Mouse (Mus musculus) left cerebral cortex, postnatal 25 days (tissue): ENCODE data around the gene Zfp382. TPM values are rescaled to one million over a fixed set of nuclear protein-coding genes. Genes with fewer than 3 reads are reported as not detected.
A peak's percentile ranks its signal among the peaks of the same experiment; 100 is the strongest.
"Not testable (repeated sequence)": the region's sequence is repeated elsewhere in the genome, so short reads cannot be mapped to it uniquely, and the experiment has no call there.

ENCODE experiments used
- DNase-seq, 2 experiments: peaks; one replicate each; pipeline ENCODE4 v3.0.0; 2022; ENCODE audit warnings: low spot score in 2 of 2, mixed read lengths in 1 of 2
- intact Hi-C: fragments of 180-260 bp; cut with DNase I; formaldehyde crosslinking; loops from one replicate; pipeline ENCODE4 v1.15.1; 2025
- total RNA-seq, 2 experiments: library from RNA; stranded (reverse); gene quantifications; 2 replicates each; pipeline ENCODE4 v1.2.3; 2021

Zfp382 gene
- total RNA-seq, 2 experiments from 2014 or later = 34.9 to 36.0 TPM

DNA sequence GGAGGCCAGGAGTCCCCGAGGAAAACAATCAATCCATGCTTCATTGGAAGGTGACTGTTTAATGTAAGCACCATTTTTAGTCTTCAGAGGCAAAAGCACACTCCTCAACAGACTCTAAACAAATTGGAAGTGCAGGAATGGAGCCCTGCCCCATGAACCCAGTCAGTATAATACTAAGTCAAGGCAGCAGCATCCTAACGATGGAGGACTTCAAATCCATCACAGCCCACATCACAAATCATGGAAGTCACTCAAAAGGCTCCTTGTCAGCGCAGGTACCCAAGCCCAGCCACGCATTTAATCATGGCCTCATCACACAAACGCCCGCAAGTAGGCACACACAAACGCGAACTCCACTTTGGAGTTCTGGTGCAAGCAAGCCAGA is 21.4 kb downstream of the Zfp382 start:
- no peak for DNase-seq
- intact Hi-C loops = no loop called here

DNA sequence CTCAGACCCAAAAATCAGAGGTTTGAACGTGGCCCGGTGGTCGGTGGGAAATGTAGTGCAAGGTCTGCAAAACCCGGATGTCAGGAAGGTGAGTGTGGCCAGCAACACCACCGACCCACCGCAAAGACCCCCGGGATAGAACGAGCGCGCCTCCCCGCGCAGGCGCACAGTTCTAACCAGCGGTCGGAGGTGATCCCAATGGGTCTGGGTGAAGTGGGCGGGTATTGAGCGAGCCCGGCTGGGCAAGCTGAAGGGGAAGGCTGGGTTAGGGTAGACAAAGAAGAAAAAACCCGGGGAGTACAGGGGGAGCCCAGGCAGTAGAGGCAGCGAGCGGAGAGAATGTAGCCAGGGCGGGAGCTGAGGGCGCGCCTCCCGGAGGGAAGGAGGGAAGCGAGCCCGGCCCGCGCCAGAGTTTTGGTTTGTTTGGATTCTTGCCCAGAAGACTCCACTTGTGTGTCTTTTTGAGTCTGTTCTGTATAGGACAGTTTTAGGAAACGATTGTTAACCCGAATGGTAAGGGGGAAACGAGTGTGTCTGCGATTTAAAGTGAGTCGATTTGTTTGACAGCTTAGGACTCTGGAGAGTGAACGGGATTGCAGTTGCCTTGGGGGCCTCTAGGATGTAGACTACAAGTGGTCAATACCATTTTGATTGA is 21.9 kb downstream of the Zfp382 start:
- intact Hi-C loops = no loop called here
- DNase-seq = peak; percentile 70 to 74

DNA sequence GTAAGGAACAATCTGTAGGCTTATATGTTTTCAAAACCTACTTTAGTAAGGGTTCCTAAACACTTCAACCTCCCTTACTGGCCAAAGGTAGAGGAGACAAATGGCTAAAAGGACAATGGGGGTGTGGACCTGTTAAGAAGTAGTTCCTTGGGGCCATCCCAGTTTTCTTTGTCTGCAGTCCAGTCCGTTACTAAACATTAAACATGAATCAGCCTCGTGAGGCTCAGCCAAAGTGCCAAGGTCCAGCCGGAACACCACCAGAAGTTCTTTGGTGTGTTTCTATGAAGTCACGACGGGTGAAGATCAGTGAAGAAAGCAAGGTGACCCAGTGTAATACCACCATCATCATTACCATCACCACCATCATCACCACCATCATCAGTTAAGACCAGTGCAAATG is 25.3 kb downstream of the Zfp382 start:
- intact Hi-C loops = no loop called here
- no peak for DNase-seq

DNA sequence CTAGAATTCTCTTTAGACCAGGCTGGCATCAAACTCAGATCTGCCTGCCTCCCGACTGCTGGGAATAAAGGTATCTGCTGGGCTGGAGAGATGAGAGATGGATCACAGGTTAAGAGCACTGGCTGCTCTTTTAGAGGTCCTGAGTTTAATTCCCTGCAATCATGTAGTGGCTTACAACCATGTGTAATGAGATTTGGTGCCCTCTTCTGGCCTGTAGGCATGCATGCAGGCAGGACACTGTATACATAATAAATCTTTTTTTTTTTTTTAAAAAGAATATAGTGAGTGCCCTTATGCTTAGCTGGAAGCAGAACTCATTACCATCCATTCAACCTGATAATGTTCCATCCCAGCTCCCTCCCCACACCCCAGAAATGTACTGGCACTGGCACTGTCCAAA is 32.3 kb downstream of the Zfp382 start:
- DNase-seq = no peak
- intact Hi-C loops = no loop called here

DNA sequence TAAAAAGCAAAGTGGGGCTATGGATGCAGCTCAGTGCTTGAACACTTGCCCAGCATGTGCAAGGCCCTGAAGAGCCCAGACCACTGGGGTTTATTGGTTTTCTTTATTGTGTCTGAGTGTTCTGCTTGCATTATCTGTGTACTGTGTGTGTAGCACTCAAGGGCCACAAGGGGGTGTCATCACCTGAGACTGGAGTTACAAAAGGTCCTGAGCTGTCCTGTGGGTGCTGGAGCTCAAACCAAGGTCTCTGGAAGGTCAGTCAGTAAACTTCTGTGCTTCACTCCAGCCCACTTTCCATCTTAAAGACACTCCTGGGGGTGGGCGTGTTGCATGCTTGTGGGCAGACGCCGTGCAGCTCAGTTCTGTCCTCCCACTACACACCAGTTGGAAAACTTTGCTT is 33.8 kb downstream of the Zfp382 start:
- DNase-seq = no peak
- intact Hi-C loops = no loop called here

DNA sequence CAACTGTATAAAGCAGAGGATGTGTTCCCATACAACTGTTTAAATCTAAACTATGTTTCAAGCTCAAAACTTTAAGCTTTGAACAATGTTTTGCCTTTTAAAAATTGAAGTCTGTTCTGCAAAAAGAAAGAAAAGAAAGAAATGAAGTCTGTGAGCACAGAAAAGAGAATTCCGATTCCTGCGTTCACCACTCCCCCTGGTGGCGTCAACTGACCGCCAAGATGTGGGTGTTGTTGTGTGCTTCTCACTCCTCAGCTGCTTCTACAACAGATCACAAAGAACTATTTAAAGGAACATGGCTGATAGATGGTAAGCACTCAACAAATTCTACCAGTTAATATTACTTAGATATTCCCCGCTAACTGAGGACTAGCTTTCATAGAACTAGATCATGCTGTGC is 41.4 kb downstream of the Zfp382 start:
- DNase-seq = peak in 1 of 2 experiments; percentile 28
- intact Hi-C loops = no loop called here

DNA sequence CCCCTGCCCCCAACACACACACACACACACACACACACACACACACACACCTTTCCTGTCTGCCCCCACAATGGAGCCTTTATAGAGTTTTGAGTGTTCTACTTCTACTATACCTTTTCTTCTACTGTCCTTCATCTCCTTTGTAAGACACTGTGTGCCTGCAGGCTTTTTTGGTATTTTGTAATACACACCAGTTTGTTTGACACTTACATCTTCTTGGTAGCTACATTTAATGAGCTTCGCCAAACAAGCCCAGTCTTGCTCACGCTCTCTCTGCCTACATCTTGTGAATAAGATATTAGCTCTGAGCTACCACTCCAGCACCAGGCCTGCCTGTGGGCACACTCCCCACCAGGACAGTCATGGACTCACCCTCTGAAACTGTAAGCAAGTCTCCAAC is 43.0 kb downstream of the Zfp382 start:
- no peak for DNase-seq
- intact Hi-C loops = no loop called here

DNA sequence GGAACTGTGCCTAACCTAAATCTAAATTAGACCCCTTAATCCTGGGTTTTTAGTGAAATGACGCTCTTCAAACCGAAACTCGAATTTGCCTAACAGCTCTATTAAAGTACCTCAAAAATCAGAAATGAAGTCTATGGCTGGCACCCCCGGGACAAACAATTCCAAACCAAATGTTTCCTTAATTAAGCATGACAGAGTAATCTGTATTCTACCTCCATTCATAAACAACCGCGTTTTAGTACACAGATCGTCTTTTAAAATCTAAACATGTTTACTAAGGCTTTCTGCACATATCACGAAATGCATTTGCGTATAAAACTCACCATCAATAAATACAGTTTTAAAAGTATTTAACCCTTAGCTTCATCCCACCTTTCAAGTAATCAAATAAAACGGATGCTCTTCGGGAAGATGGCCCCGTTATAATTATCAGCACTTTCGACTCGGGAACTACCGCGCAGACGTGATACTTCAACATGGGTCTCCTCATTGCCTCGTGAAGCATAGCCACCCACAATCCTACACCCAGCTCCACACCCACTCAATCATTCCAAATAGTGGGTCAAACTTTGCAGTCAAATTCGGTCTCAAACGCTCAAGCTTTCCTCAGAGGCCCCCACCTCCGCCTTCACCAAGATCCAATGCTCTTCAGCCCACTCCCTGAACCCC is 47.3 kb downstream of the Zfp382 start:
- DNase-seq = no peak
- intact Hi-C loops = loop anchor here (2.0 kb wide), 1 partner anchor 74 kb away; the partner anchor contains the start of gene Zfp260

DNA sequence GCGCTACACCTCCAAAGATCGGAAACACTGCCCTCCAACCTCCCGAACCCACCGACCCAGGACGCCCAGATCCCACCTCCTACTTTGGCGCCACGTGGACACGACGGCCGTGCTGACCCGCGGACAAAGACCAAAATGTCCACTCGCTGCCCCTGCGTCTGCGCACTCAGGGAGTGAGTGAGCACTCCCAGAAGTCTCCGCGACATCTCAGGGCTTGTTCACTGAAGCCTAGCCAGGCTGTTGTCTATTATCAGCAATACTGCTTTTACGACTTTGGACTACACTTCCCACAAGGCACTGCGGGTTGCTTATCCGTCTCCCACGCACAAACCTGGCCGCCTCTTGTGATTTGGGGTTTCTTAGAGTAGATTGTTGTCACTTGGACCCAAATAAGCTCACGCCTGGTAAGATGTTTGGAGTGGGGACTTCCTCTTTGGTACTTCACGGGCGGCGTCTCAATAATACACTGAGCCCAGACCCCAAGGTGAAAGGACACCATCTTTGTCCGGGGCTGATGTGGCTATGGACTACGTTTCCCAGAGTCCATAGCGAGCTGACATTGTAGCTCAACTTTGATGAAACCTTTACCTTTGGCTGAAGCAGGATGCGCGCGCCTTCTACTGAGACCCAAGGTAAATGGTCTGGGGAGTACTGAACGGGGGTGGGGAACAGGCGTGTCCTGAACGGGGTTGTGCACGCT is 48.0 kb downstream of the Zfp382 start, which contains the start of gene Zfp146:
TSS of gene Zfp146 (minus strand) at position 168 of the 700 bp plus-strand sequence.
- intact Hi-C loops = loop anchor here (2.0 kb wide), 1 partner anchor 75 kb away; the partner anchor contains the start of gene Zfp260

DNA sequence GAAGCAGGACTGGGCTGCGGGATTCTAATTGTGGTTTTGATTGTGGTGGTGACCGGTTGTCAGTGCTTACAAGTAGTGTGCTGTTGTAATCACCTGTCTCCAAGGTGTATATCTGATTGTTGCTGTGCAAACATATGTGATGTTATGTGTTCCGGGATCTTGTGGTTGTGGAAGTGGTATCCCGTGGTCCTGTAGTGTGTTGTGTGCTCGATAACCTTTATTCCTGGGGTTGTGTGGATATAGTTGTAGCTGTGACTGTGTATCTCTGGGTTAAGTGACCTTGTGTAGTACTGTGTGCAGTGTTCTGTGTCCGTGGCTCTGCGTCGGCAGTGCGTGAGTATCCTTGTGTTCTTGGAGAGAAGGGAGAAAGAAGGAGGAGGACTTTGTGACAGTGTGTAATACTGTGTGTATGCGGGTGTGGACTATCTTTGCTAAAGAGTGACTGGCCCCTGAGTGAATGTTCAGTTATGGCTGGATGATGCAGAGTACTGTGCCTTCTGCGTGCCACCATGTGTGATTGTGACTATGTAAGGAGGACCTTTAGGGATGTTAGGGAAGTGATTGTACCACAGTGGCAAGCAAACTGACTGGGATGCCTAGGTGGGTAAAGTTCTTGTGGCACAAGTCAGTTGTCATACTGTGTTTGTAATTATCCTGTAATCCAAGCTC is 48.7 kb downstream of the Zfp382 start:
- no peak for DNase-seq
- intact Hi-C loops = no loop called here

More for the DNA sequence above, 48.0 kb downstream of the Zfp382 start, which contains the start of gene Zfp146:
- DNase-seq = peak; percentile 96 to 98

DNA sequence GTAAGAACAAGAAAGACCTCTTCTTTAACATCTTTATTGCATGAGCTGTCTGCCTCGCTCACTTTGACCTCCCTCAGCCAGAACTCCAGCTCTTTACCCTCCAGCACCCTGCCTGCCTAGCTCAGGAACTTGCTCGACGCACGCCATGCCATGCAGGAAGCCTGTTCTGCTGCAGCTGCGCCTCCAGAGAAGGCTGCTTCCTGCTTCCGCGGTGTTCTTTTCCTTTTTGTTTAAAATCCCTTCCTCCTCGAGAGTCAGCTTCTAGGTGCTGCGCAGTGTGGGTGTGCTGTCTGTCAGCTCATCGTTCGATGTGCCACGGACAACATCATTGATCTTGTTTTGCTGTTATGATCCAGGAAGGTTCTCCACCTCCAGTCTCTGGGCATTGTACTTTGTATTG is 54.7 kb downstream of the Zfp382 start:
- no peak for DNase-seq
- intact Hi-C loops = no loop called here

DNA sequence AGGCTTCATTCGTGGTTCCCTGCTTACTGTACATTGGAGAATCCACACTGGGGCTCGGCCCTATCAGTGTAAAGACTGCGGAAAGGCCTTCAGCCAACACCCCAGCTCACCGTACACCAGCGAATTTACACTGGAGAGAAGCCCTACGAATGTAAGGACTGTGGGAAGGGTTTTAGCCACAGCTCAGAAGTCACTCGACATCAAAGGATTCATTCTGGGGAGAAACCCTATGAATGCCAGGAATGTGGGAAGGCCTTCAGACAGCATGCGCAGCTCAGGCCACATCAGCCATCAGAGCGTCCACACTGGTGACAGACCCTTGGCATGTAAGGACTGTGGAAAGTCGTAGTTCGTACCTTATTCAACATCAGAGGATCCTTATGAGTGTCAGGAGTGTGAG is 56.5 kb downstream of the Zfp382 start:
- intact Hi-C loops = no loop called here
- no peak for DNase-seq

DNA sequence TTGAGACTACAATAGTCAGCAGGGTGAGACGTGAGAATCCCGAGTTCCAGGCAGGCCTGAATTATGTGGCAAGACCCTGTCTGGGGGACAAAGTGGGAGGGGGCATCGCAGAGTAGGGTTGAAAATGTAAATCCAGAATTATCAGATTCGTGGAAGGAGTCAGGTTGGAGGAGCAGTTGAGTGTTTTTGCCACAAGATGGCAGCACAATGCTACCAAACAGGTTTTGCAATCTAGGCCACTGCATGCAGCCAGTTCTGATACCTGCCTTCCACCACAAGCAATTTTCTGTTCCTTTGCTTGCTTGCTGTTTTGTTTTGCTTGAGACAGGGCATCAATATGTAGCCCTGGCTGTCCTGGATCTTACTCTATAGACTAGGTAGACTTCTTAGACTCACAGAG is 59.6 kb downstream of the Zfp382 start:
- peak; percentile 74 to 77 for DNase-seq
- intact Hi-C loops = loop anchor here (1.0 to 5.0 kb wide), 3 partner anchors 17 to 36 kb away; partner anchors contain the start of gene Capns1

DNA sequence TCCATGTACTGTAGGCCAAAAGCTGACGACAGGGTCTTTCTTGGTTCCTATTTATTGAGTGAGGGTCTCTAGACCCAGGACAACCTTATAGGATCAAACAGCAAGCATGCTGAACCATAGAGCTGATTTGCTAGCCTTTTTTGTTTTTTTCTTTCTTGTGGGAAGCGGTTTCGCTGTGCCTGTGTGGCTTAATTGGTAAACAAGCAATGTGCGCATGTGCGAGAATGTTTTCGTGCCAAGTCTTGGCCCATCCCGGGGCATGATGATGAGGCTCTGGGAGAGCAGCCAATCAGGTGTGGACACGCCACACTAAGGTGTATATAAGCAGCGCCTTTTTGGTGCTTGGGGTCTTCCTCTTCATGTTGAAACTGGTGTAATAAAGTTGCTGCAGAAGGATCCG is 60.2 kb downstream of the Zfp382 start:
- DNase-seq = not testable (repeated sequence)
- intact Hi-C loops = loop anchor here (1.0 to 5.0 kb wide), 3 partner anchors 16 to 35 kb away; partner anchors contain the start of gene Capns1

DNA sequence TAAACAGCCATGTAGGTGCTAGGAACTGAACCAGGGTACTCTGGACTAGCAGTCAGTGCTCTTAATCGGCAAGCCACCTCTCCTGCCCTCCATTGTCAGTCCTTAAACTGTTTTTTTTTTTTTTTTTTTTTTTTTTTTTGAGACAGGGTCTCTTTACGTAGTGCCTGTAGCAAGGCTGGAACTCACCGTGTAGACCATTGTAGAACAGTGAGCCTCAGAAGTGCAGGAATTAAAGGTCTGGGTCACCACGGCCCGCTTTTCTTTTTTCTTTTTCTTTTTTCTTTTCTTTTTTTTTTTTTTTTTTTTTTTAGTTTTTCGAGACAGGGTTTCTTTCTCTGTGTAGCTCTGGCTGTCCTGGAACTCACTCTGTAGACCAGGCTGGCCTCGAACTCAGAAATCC is 61.4 kb downstream of the Zfp382 start:
- intact Hi-C loops = loop anchor here (5.0 kb wide), 1 partner anchor 34 kb away; no protein-coding TSS in a partner anchor
- DNase-seq = not testable (repeated sequence)

DNA sequence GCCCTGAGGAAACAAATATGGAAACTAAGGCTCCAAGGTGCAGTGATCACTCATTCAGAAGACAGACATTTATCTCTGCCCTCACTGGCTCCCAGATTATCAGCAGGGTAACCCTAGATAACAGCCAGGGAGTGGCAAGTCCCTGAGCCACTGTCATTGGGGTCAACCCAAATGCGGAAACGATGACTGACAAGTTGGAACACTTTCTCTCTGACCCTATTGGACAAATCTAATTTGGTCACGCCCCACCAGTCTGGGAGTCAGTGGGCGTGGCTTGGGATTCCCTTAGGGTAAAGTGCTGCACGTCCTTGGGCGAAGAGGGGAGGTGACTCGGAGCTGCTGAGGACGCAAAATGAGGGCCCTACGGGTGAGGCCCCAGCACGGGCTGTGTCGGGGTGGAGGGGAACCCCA is 62.1 kb downstream of the Zfp382 start, which contains the start of gene Cox7a1:
TSS of gene Cox7a1 (plus strand) at position 266 of the 411 bp plus-strand sequence.
- intact Hi-C loops = loop anchor here (5.0 kb wide), 1 partner anchor 33 kb away; no protein-coding TSS in a partner anchor

More for the DNA sequence above, 62.1 kb downstream of the Zfp382 start, which contains the start of gene Cox7a1:
- peak; percentile 53 to 68 for DNase-seq
